Mouse (Mus musculus): ENCODE measurements around the gene Strip2. TPM values are rescaled to one million over a fixed set of nuclear protein-coding genes. Genes with fewer than 3 reads are reported as not detected.

Gene Strip2
- total and polyA plus RNA-seq, 3 experiments: 0.22 to 1.7 (median 1.1) TPM

Small RNAs within 50 kb of the gene (microRNA-seq; reads per million reads assigned to microRNA genes)
- 0 reads per million in 2 experiments for gene Gm23049

Other genes with a start within 250 kb of the Strip2 start
- gene Tspan33, start 222.8 kb upstream of the Strip2 start, total RNA-seq (2021): 1 to 10 TPM; 2.2 to 2.5 TPM
- 1.2 and 1.5 TPM in 2 replicates for gene Tspan33, start 222.8 kb upstream of the Strip2 start, polyA plus RNA-seq (2012; rRNA removed)
- gene Smo, start 181.5 kb upstream of the Strip2 start, total RNA-seq (2021): 10 to 100 TPM; 41.3 to 46.1 TPM
- 72.3 and 74.7 TPM in 2 replicates for gene Smo, start 181.5 kb upstream of the Strip2 start, polyA plus RNA-seq (2012; rRNA removed)
- gene Ahcyl2, start 149.0 kb upstream of the Strip2 start, total RNA-seq (2021): 100 to 1,000 TPM in 1 of 2 experiments, 10 to 100 TPM in 1; 72.4 to 344 TPM
- gene Ahcyl2, start 149.0 kb upstream of the Strip2 start, polyA plus RNA-seq (2012; rRNA removed): 48.4 and 104 TPM in 2 replicates
- 10 to 100 TPM; 20.1 to 24.3 TPM for gene Nrf1, start 131.0 kb downstream of the Strip2 start, total RNA-seq (2021)
- gene Nrf1, start 131.0 kb downstream of the Strip2 start, polyA plus RNA-seq (2012; rRNA removed): 10.0 and 11.0 TPM in 2 replicates

Data from adrenal gland, adult 2 months (tissue).